Mouse (Mus musculus): ENCODE data around the gene Tmem52b. TPM values are rescaled to one million over a fixed set of nuclear protein-coding genes. Genes with fewer than 3 reads are reported as not detected.

The Tmem52b gene
- total and polyA plus RNA-seq, 3 experiments, result not detected

- no peaks in the 10 kb centered on the region for H3K27me3 ChIP-seq (replicated peaks)
- H3K36me3 ChIP-seq (replicated peaks in 1 of 2; ENCODE audit: control insufficient read depth in 1 of 2, insufficient read depth in 1 of 2, low read length in 1 of 2), result peaks cover 38 to 61% of the 10 kb centered on the region in 2 experiments
Observed at GRCm38 (mm10) chr6:129542540-129542939, 30.2 kb downstream of the Tmem52b start.

GRCm38 (mm10) chr6:129543709-129544606, 31.6 kb downstream of the Tmem52b start:
- Histone ChIP-seq H3K4me2 (ENCODE audit: insufficient read depth, low read depth, poor library complexity, severe bottlenecking) (no peak overlapping the region), H3K4me3 (replicated peaks in 1 of 3; ENCODE audit: low read depth in 2 of 3, low read length in 2 of 3, poor library complexity in 1 of 3) (no peak overlapping the region), H3K36me3 (replicated peaks in 1 of 2; ENCODE audit: control insufficient read depth in 1 of 2, insufficient read depth in 1 of 2, low read length in 1 of 2) (peaks cover 27 to 47% of the 10 kb centered on the region in 2 experiments), H3K4me1 (ENCODE audit: control insufficient read depth in 1 of 2, insufficient read depth in 2 of 2) (peaks cover 0 to 25% of the 10 kb centered on the region in 2 experiments; a peak in 2 of 4 replicates), H3K9me3 (replicated peaks; ENCODE audit: low read length) (no peaks in the 10 kb centered on the region), H3K27me3 (replicated peaks) (no peaks in the 10 kb centered on the region), H3K9ac (ENCODE audit: insufficient read depth, low read depth) (no peak overlapping the region), H3K27ac (ENCODE audit: insufficient read depth, low read depth) (no peak overlapping the region), H3K79me2 (replicated peaks; ENCODE audit: control insufficient read depth, extremely low read depth, insufficient read depth, poor library complexity, severe bottlenecking) (no peaks in the 10 kb centered on the region)
- TF ChIP-seq NRF1 (IDR thresholded peaks at IDR 0.05; ENCODE audit: low read depth, low read length) (no peak), RCOR1 (conservative IDR thresholded peaks at IDR 0.05; ENCODE audit: low read depth, low read length) (no peak), MYC (IDR thresholded peaks at IDR 0.05; ENCODE audit: low read depth, low read length) (0 out of 2 replicates have a peak, but pooled peaks have one; percentile 54), MAX (IDR thresholded peaks at IDR 0.05; ENCODE audit: low read length) (0 out of 2 replicates have a peak, but pooled peaks have one; percentile 34), TBP (conservative IDR thresholded peaks at IDR 0.05; ENCODE audit: low read depth, low read length) (no peak), CTCF (conservative IDR thresholded peaks at IDR 0.05 in 1 of 2, IDR thresholded peaks at IDR 0.05 in 1 of 2; ENCODE audit: low read depth in 2 of 2, low read length in 2 of 2) (peak; percentile 82 to 98), POLR2A (IDR thresholded peaks at IDR 0.05; ENCODE audit: low read depth, low read length) (no peak), SMC3 (IDR thresholded peaks at IDR 0.05; ENCODE audit: low read depth, low read length) (peak; percentile 73), NELFE (IDR thresholded peaks at IDR 0.05; ENCODE audit: low read depth, low read length) (no peak), RAD21 (IDR thresholded peaks at IDR 0.05; ENCODE audit: low read depth, low read length) (peak; percentile 65), ZC3H11A (IDR thresholded peaks at IDR 0.05; ENCODE audit: low read depth, low read length) (no peak), EP300 (IDR thresholded peaks at IDR 0.05; ENCODE audit: low read length) (no peak), UBTF (IDR thresholded peaks at IDR 0.05; ENCODE audit: low read depth, low read length) (no peak), E2F4 (IDR thresholded peaks at IDR 0.05; ENCODE audit: insufficient replicate concordance, low read depth, low read length) (no peak)
- dilution Hi-C loops (cut with MboI; ENCODE audit: extremely low pct_ligation_motif_present, extremely low pct_unique_long_range_greater_than_20kb, low sequenced_read_pairs) (no loop called here), in situ Hi-C loops (cut with MboI; ENCODE audit: low pct_ligation_motif_present, low pct_unique_long_range_greater_than_20kb, low sequenced_read_pairs) (loop anchor here (25.0 kb wide), 1 partner anchor 282 kb away; no protein-coding TSS in a partner anchor)
- DNase-seq (ENCODE audit: extremely low read depth), result peak; percentile 48

More at GRCm38 (mm10) chr6:129542540-129542939, 30.2 kb downstream of the Tmem52b start:
- Histone ChIP-seq H3K79me2 (replicated peaks; ENCODE audit: control insufficient read depth, extremely low read depth, insufficient read depth, poor library complexity, severe bottlenecking) (no peaks in the 10 kb centered on the region), H3K4me3 (replicated peaks in 1 of 3; ENCODE audit: low read depth in 2 of 3, low read length in 2 of 3, poor library complexity in 1 of 3) (no peak overlapping the region), H3K9ac (ENCODE audit: insufficient read depth, low read depth) (no peak overlapping the region), H3K4me1 (ENCODE audit: control insufficient read depth in 1 of 2, insufficient read depth in 2 of 2) (peaks cover 0 to 19% of the 10 kb centered on the region in 2 experiments; a peak in 1 of 4 replicates), H3K4me2 (ENCODE audit: insufficient read depth, low read depth, poor library complexity, severe bottlenecking) (no peak overlapping the region), H3K9me3 (replicated peaks; ENCODE audit: low read length) (no peaks in the 10 kb centered on the region), H3K27ac (ENCODE audit: insufficient read depth, low read depth) (no peak overlapping the region)
- in situ Hi-C loops (cut with MboI; ENCODE audit: low pct_ligation_motif_present, low pct_unique_long_range_greater_than_20kb, low sequenced_read_pairs) (loop anchor here (25.0 kb wide), 1 partner anchor 280 kb away; no protein-coding TSS in a partner anchor), dilution Hi-C loops (cut with MboI; ENCODE audit: extremely low pct_ligation_motif_present, extremely low pct_unique_long_range_greater_than_20kb, low sequenced_read_pairs) (no loop called here)
- no peak for TF ChIP-seq HCFC1 (IDR thresholded peaks at IDR 0.05; ENCODE audit: low read depth, low read length)
- no peak for TF ChIP-seq JUN (IDR thresholded peaks at IDR 0.05; ENCODE audit: insufficient read depth, low read depth, low read length)
- TF ChIP-seq MAZ (IDR thresholded peaks at IDR 0.05; ENCODE audit: low read depth, low read length), result no peak
- no peak for TF ChIP-seq RCOR1 (conservative IDR thresholded peaks at IDR 0.05; ENCODE audit: low read depth, low read length)
- no peak for DNase-seq (ENCODE audit: extremely low read depth)

Measured in CH12.LX (cell line).